Mouse (Mus musculus) intestine, embryonic 16.5 days (tissue): ENCODE results near the gene Alg14. TPM values are rescaled to one million over a fixed set of nuclear protein-coding genes. Genes with fewer than 3 reads are reported as not detected.

Experiments
- ATAC-seq: fragments of 200-750 bp; cut with Nextera tagmentation; 2 replicates; pipeline ENCODE4 v1.8.0; 2017; ENCODE audit warnings: moderate TSS enrichment, moderate library complexity
- H3K27ac ChIP-seq: fragments of 300-500 bp; sonication (generic); 2 replicates; pipeline ENCODE4 v1.5.1; 2014; ENCODE audit warnings: mild to moderate bottlenecking, low read length
- H3K27me3 ChIP-seq: fragments of 300-500 bp; sonication (generic); replicated peaks from 2 replicates; pipeline ENCODE4 v1.6.1; 2014; ENCODE audit warnings: low read length, control low read depth, mixed read lengths; ENCODE audit not compliant: control insufficient read depth, insufficient read depth
- H3K36me3 ChIP-seq: fragments of 300-500 bp; sonication (generic); 2 replicates; pipeline ENCODE4 v1.6.1; 2014; ENCODE audit warnings: low read length, control low read depth; ENCODE audit not compliant: control insufficient read depth, insufficient read depth
- H3K4me1 ChIP-seq: fragments of 300-500 bp; sonication (generic); 2 replicates; pipeline ENCODE4 v1.6.1; 2014; ENCODE audit warnings: low read length, control low read depth, mixed read lengths; ENCODE audit not compliant: control insufficient read depth, insufficient read depth
- H3K4me2 ChIP-seq: fragments of 300-500 bp; sonication (generic); 2 replicates; pipeline ENCODE4 v1.6.1; 2014; ENCODE audit warnings: low read depth, low read length, control low read depth
- H3K4me3 ChIP-seq: fragments of 300-500 bp; sonication (generic); 2 replicates; pipeline ENCODE4 v1.5.1; 2014; ENCODE audit warnings: mild to moderate bottlenecking, low read length
- H3K9ac ChIP-seq: fragments of 300-500 bp; sonication (generic); 2 replicates; pipeline ENCODE4 v1.6.1; 2014; ENCODE audit warnings: low read depth, low read length
- H3K9me3 ChIP-seq: fragments of 300-500 bp; sonication (generic); 2 replicates; pipeline ENCODE4 v1.6.1; 2016; ENCODE audit warnings: low read length, control low read depth; ENCODE audit not compliant: control insufficient read depth
- WGBS: fragments of 180-500 bp; shearing (Covaris S2); extraction: QIAGEN DNeasy Blood & Tissue Kit; methylation state at CpG from one replicate; pipeline ENCODE4 v1.1.7; 2014; 5-methylcytosine and 5-hydroxymethylcytosine counted together
- polyA plus RNA-seq: library from polyadenylated mRNA; unstranded; fragments of >200 nt; fragmentation: Nextera tagmentation; extraction: Ambion mirVana; gene quantifications from 2 replicates; pipeline ENCODE4 v1.2.1, GENCODE M21; 2015

Gene Alg14
- polyA plus RNA-seq, 1 experiment from 2014 or later = 41.3 TPM

- Histone ChIP-seq H3K36me3 (no peaks in the 10 kb centered on the region), H3K9ac (no peak overlapping the region), H3K4me2 (no peak overlapping the region), H3K9me3 (no peaks in the 10 kb centered on the region), H3K4me3 (no peak overlapping the region), H3K27ac (no peak overlapping the region), H3K27me3 (no peaks in the 10 kb centered on the region), H3K4me1 (no peaks in the 10 kb centered on the region)
- 69% methylated on average over 2 of the region's 2 CpGs for WGBS
- ATAC-seq = no peak
Measured at GRCm38 (mm10) chr3:121272577-121272976, 19.0 kb upstream of the Alg14 start.

DNA sequence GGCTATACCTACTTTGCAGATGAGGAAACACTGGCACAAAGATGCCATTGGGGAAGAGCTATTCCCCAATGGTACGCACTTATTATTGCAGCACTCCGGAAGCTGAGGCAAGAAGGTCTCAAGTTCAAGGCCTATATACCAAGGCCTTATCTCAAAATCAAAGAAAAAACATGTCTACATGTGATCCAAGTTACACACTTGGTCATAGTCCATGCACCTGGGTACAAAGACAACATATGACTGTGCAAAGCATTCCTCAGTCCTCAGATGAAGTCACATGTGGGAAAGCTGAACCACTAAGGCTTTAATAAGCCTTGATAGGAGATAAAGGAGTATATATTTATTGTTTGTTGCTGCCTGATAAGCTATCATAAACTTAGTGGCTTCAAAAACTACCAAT lies 17.6 kb upstream of the Alg14 start:
- WGBS = 88% methylated on average over 2 of the region's 2 CpGs
- Histone ChIP-seq H3K4me1 (no peaks in the 10 kb centered on the region), H3K27ac (no peak overlapping the region), H3K9me3 (no peaks in the 10 kb centered on the region), H3K9ac (no peak overlapping the region), H3K4me3 (no peak overlapping the region), H3K27me3 (no peaks in the 10 kb centered on the region), H3K4me2 (no peak overlapping the region), H3K36me3 (no peaks in the 10 kb centered on the region)
- peak; percentile 51 for ATAC-seq

GRCm38 (mm10) chr3:121277009-121277408 lies 14.6 kb upstream of the Alg14 start:
- Histone ChIP-seq H3K27me3 (no peaks in the 10 kb centered on the region), H3K4me3 (no peak overlapping the region), H3K27ac (no peak overlapping the region), H3K9me3 (no peaks in the 10 kb centered on the region), H3K36me3 (no peaks in the 10 kb centered on the region), H3K4me1 (no peaks in the 10 kb centered on the region), H3K4me2 (no peak overlapping the region), H3K9ac (no peak overlapping the region)
- 73% methylated on average over 4 of the region's 4 CpGs for WGBS
- peak; percentile 67 for ATAC-seq

- Histone ChIP-seq H3K9me3 (no peaks in the 10 kb centered on the region), H3K4me3 (no peak overlapping the region), H3K4me1 (no peaks in the 10 kb centered on the region), H3K9ac (no peak overlapping the region), H3K27ac (no peak overlapping the region), H3K27me3 (no peaks in the 10 kb centered on the region), H3K36me3 (no peaks in the 10 kb centered on the region), H3K4me2 (no peak overlapping the region)
- ATAC-seq = no peak
- 80% methylated on average over 4 of the region's 4 CpGs for WGBS
Measured at GRCm38 (mm10) chr3:121277557-121277956, 14.0 kb upstream of the Alg14 start.

- H3K27me3 ChIP-seq = no peaks in the 10 kb centered on the region
- H3K4me1 ChIP-seq = no peaks in the 10 kb centered on the region
- no peak for ATAC-seq
- no peak overlapping the region for H3K4me2 ChIP-seq
- H3K4me3 ChIP-seq = no peak overlapping the region
- H3K27ac ChIP-seq = no peak overlapping the region
- H3K9me3 ChIP-seq = no peaks in the 10 kb centered on the region
- no peaks in the 10 kb centered on the region for H3K36me3 ChIP-seq
- 85% methylated on average over 14 of the region's 14 CpGs for WGBS
- H3K9ac ChIP-seq = no peak overlapping the region
Measured at GRCm38 (mm10) chr3:121279679-121280078, 11.9 kb upstream of the Alg14 start.

DNA sequence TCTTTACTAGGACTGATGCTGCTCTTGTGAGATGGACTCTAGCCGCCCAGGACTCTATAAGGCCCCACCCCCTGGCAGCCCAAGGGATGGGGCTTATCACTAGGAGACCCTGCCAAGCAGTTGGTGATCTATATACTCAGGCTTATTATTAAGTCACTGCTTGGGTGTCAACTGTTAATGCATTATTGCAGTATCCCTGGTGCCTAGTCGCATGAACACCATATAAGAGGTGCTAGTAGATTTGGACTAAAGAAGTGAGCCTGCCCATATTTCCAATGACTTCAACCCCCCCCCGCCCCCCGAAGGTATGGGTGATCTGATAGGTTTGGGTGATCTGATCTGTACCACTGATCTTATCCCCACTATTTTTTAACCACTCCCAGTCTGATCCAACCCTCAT lies 8.6 kb upstream of the Alg14 start, which contains the start of gene Tmem56:
Tmem56 (minus strand) TSS at position 101 of the 400 bp plus-strand sequence.
- no peak within 1 kb of the TSS for H3K4me2 ChIP-seq
- 88% methylated on average over 4 of the region's 4 CpGs for WGBS

DNA sequence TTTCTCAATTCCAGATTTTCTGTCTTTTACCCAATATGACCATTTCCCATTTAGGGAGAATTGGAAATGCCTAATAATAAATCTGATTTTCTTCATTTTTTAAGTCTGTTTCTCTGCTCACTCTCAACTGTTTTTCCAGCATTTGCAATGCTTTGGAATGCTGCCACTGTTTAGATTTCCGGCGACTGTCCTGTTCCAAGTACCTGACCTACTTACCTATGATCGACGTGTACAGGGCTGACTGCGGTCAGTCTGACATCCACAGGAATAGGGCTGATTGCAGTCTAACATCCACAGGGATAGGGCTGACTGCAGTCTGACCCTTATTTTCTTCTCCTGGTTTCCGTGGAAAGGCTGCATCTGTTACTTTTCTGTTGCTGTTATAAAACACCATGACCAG lies 6.4 kb upstream of the Alg14 start:
- no peaks in the 10 kb centered on the region for H3K4me1 ChIP-seq
- no peaks in the 10 kb centered on the region for H3K36me3 ChIP-seq
- 90% methylated on average over 6 of the region's 6 CpGs for WGBS
- H3K27me3 ChIP-seq = no peaks in the 10 kb centered on the region
- no peak overlapping the region for H3K4me2 ChIP-seq
- no peak for ATAC-seq
- no peak overlapping the region for H3K4me3 ChIP-seq
- no peaks in the 10 kb centered on the region for H3K9me3 ChIP-seq
- H3K9ac ChIP-seq = no peak overlapping the region
- H3K27ac ChIP-seq = no peak overlapping the region

More for the DNA sequence above, 8.6 kb upstream of the Alg14 start, which contains the start of gene Tmem56:
- Histone ChIP-seq H3K27ac (no peak within 1 kb of the TSS), H3K4me3 (no peak within 1 kb of the TSS), H3K9me3 (no peaks in the 10 kb centered on the region), H3K36me3 (no peaks in the 10 kb centered on the region), H3K27me3 (no peaks in the 10 kb centered on the region), H3K9ac (no peak within 1 kb of the TSS), H3K4me1 (no peaks in the 10 kb centered on the region)
- ATAC-seq = no peak

GRCm38 (mm10) chr3:121287151-121287550 lies 4.4 kb upstream of the Alg14 start:
- ATAC-seq = no peak
- Histone ChIP-seq H3K4me3 (no peak overlapping the region), H3K4me2 (no peak overlapping the region), H3K4me1 (peaks cover 2% of the 10 kb centered on the region; the same call in 1 of the 2 replicates), H3K9ac (no peak overlapping the region), H3K9me3 (no peaks in the 10 kb centered on the region), H3K36me3 (no peaks in the 10 kb centered on the region), H3K27ac (no peak overlapping the region), H3K27me3 (no peaks in the 10 kb centered on the region)
- 94% methylated on average over 2 of the region's 2 CpGs for WGBS

DNA sequence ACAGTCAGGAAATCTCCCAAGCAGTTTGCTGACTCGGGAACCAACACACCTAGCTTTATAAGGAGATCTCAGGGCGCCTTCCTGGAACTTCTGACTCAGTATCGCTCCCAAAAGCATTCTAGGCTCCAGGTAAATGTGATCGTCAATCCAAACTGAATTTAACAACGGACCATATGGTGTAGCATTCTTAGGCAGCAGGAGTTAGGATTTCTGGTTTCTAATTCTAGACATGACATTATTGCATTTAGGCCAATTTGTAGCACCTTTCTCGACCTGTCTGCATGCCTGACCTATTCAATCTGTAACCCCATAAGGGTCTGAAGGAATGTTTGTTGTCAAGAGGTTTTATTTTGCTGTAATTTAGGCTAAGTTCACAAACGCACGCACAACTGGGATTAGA lies 892 bp upstream of the Alg14 start:
- Histone ChIP-seq H3K9ac (peak overlapping the region; percentile 73), H3K9me3 (no peaks in the 10 kb centered on the region), H3K36me3 (no peaks in the 10 kb centered on the region), H3K27me3 (no peaks in the 10 kb centered on the region), H3K4me1 (peaks cover 2% of the 10 kb centered on the region; the same call in 1 of the 2 replicates), H3K27ac (peak overlapping the region; percentile 91), H3K4me2 (peak overlapping the region; percentile 69), H3K4me3 (peak overlapping the region; percentile 69; the same call in 1 of the 2 replicates)
- WGBS = 63% methylated on average over 8 of the region's 8 CpGs
- no peak for ATAC-seq

DNA sequence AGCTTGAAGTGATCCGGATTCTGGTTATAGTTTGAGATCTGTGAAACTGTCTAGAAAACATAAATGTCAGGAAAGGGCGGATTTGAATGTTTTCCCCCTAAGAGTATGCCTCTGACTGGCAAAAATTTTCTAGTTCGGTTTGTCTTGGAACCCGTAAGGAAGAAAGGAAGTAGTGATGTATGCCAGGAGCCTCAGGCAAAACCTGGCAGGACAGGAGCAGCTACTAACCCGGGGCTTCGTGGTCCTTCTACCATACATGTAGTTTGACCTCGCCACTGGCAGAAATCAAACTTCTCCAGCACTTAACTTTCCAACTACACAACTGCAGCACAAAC lies 381 bp upstream of the Alg14 start:
- Histone ChIP-seq H3K9me3 (no peaks in the 10 kb centered on the region), H3K27ac (peak overlapping the region; percentile 91), H3K4me3 (peak overlapping the region; percentile 69), H3K27me3 (no peaks in the 10 kb centered on the region), H3K36me3 (no peaks in the 10 kb centered on the region), H3K9ac (peak overlapping the region; percentile 73), H3K4me1 (peaks cover 2% of the 10 kb centered on the region; the same call in 1 of the 2 replicates), H3K4me2 (peak overlapping the region; percentile 69)
- peak; percentile 27; the same call in 1 of the 2 replicates for ATAC-seq
- 3% methylated on average over 7 of the region's 7 CpGs for WGBS
